Mouse (Mus musculus) heart, adult 18-20 months (tissue): ENCODE results near the gene Wbp2nl. TPM values are rescaled to one million over a fixed set of nuclear protein-coding genes. Genes with fewer than 3 reads are reported as not detected.

Experiments
- DNase-seq, 2 experiments: peaks; one replicate each; pipeline ENCODE4 v3.0.0; 2021 to 2022; ENCODE audit warnings: mixed read lengths in 1 of 2
- long read RNA-seq, 2 experiments: library from polyadenylated mRNA; stranded (forward); transcript quantifications; one replicate each; pipeline ENCODE4 v2.0.0; 2021
- total RNA-seq, 2 experiments: library from RNA; stranded (reverse); gene quantifications; 2 replicates each; pipeline ENCODE4 v1.2.3; 2021

Gene Wbp2nl
- not detected for total RNA-seq
- long read RNA-seq, experiment 1: 0 reads
- long read RNA-seq, experiment 2: 0 reads

GRCm38 (mm10) chr15:82298764-82299561 lies at the start of gene Wbp2nl:
Wbp2nl (plus strand) TSS chr15:82298954.
- no peak for DNase-seq

- DNase-seq: no peak
Measured at GRCm38 (mm10) chr15:82251579-82251978, 47.2 kb upstream of the Wbp2nl start.

- no peak for DNase-seq
Measured at GRCm38 (mm10) chr15:82252097-82252496, 46.7 kb upstream of the Wbp2nl start, which contains the start of gene 1500009C09Rik. 1500009C09Rik (plus strand) TSS chr15:82252397.

GRCm38 (mm10) chr15:82255248-82255647 lies 43.5 kb upstream of the Wbp2nl start:
- no peak for DNase-seq

GRCm38 (mm10) chr15:82255944-82256383 lies 42.8 kb upstream of the Wbp2nl start:
- DNase-seq: no peak

GRCm38 (mm10) chr15:82259510-82259909 lies 39.2 kb upstream of the Wbp2nl start:
- peak; percentile 13 to 49 for DNase-seq

- peak; percentile 40 to 86 for DNase-seq
Measured at GRCm38 (mm10) chr15:82266356-82266755, 32.4 kb upstream of the Wbp2nl start.

- no peak for DNase-seq
Measured at GRCm38 (mm10) chr15:82268185-82268584, 30.6 kb upstream of the Wbp2nl start.

GRCm38 (mm10) chr15:82268783-82269182 lies 30.0 kb upstream of the Wbp2nl start:
- no peak for DNase-seq

GRCm38 (mm10) chr15:82271201-82271600 lies 27.6 kb upstream of the Wbp2nl start:
- DNase-seq: peak; percentile 20 to 72

- no peak for DNase-seq
Measured at GRCm38 (mm10) chr15:82272295-82272694, 26.5 kb upstream of the Wbp2nl start.

- no peak for DNase-seq
Measured at GRCm38 (mm10) chr15:82274593-82274926, 24.2 kb upstream of the Wbp2nl start, which contains the start of gene Sept3. Sept3 (plus strand) TSS chr15:82274893.

GRCm38 (mm10) chr15:82274927-82275901 lies 23.5 kb upstream of the Wbp2nl start:
- DNase-seq: no peak

- DNase-seq: no peak
Measured at GRCm38 (mm10) chr15:82277591-82277990, 21.2 kb upstream of the Wbp2nl start.

- DNase-seq: peak in 1 of 2 experiments; percentile 14
Measured at GRCm38 (mm10) chr15:82280638-82281037, 18.1 kb upstream of the Wbp2nl start.

- DNase-seq: no peak
Measured at GRCm38 (mm10) chr15:82286157-82286556, 12.6 kb upstream of the Wbp2nl start.

- no peak for DNase-seq
Measured at GRCm38 (mm10) chr15:82290252-82290651, 8.5 kb upstream of the Wbp2nl start.

- no peak for DNase-seq
Measured at GRCm38 (mm10) chr15:82292851-82293250, 5.9 kb upstream of the Wbp2nl start.

GRCm38 (mm10) chr15:82293271-82293711 lies 5.5 kb upstream of the Wbp2nl start:
- DNase-seq: no peak

GRCm38 (mm10) chr15:82294059-82294458 lies 4.7 kb upstream of the Wbp2nl start:
- DNase-seq: peak in 1 of 2 experiments; percentile 14

GRCm38 (mm10) chr15:82307107-82307506 lies 8.4 kb downstream of the Wbp2nl start:
- DNase-seq: no peak

- no peak for DNase-seq
Measured at GRCm38 (mm10) chr15:82308416-82308815, 9.7 kb downstream of the Wbp2nl start.

GRCm38 (mm10) chr15:82317839-82318238 lies 19.1 kb downstream of the Wbp2nl start:
- DNase-seq: no peak
